Mouse (Mus musculus): Measurements from ENCODE around the gene Aptx.

The Aptx gene

DNA sequence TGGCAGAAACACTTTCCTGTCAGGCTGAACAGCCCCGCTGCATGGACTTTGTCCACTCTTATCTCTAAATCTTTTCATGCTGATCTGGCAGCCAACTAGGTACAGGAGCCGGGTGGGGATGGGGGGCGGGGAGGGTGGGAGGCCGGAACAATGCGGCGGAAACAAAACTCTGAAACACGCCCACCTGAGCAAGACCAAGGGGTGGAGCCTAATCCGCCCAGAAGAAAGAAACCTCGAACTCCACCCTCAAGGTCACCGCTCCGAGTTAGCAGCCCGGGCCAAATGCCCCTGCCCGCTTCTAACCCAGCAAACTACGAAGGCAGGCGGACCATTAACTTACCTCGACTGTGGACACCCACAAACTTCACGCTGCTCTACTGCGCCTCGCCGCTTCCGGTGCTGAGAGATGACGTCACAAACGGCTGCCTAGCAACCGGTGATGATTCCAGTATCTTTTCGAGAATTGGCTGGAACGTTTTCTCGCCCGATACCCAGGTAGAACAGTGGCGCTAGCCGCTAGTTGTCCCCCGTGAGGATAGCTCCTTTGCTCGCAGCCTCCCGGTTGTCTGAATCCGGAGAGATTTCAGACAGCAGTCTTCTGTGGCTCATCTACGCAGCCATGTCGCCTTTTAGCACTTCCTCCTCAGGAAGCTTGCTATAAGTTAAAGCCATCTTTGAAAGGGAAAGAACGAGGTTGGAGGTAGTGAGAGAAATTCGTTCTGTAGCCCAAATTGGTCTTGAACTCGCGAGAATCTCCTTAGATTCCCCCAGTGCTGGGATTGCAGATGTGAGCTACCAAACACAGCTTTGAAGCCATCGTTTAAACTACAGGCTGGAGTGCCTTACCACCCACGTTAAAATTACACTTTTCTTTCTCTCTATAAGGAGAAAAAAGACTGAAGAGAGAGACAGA, at the start of gene Aptx:
Gene Aptx, minus strand, starts transcription at position 398 of the 913 bp plus-strand sequence.
- peak; percentile 97 for DNase-seq (ENCODE audit: low read depth, low spot score)

- DNase-seq (ENCODE audit: low read depth, low spot score), result no peak
Measured at GRCm38 (mm10) chr4:40735351-40735750, 32.4 kb upstream of the Aptx start.

GRCm38 (mm10) chr4:40731262-40731661, 28.3 kb upstream of the Aptx start:
- no peak for DNase-seq (ENCODE audit: low read depth, low spot score)

DNA sequence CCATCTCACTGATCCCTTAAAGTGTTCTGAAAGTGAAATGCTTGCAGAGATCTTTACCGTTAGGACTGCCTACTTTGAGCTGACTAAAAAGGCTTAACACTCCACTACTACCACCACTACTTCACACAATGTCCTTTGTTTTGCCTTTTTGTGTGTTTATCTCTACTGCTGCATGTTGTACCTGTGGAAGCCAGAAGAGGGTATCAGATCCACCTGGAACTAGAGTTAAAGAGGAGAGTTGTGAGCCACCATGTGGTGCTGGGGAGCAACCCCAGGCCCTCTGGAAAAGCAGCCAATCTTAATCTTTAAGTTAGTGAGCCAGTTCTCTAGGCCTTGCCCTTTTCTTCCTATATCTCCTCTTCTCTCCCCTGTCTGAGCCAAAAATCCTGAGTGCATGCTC, 24.3 kb upstream of the Aptx start:
- DNase-seq (ENCODE audit: low read depth, low spot score), result peak; percentile 45

GRCm38 (mm10) chr4:40725554-40725953, 22.6 kb upstream of the Aptx start:
- no peak for DNase-seq (ENCODE audit: low read depth, low spot score)

DNA sequence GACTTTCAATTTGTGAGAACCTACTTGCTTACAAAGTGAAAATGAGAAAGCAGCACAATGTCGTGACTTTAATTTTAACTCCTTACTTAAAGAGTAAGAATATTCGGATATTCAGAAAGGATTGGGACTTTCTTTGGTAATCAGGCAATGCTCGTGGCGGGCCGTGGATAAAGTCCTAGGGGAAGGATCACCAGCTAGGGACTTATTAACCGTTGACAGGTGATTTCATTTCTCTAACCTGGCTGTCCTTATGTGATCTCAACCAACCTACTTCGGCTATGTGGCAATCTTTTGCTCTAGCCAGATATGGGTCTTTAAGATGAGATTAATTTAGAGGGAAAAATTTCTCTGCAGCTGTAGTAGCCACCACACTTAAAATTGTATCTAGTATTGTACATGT, 22.1 kb upstream of the Aptx start:
- DNase-seq (ENCODE audit: low read depth, low spot score), result no peak

DNA sequence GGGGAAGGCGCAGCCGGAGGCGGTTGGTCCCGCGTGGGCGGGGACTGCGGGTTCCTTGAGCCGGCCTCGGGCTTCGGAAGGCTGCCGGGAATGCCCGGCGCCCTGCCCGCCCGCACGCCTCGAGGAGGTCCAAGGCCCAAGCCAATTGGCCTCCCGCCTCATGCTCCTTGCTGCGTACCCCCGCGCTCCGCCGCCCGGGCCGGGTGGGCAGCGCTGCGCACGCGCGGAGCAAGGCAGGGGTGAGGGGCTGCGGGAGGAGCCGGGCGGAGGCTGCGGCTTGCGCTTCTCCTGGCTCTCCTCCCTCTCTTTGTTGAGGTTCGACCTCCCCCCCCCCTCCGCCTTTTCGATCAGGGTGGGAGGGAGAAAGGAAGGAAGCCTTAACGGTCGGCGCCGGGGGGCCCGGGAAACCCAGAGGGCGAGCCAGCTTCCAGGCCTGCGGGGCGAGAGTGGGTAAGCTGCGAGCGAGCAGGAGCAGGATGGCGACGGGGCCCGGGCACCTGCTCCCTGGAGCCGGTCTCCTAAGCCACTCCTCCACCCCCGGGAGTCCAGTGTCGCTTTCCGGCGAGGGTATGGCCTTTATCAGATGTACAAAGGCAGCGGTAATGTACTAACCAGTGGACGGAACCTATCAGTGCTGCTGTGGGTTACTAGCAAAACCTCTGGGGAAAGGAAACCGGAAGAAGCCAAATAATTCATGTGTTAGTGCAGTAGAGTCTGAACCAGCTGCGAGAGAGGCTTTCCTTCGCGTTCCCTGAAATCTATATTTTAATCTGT, 19.9 kb upstream of the Aptx start:
- peak; percentile 87 for DNase-seq (ENCODE audit: low read depth, low spot score)

DNA sequence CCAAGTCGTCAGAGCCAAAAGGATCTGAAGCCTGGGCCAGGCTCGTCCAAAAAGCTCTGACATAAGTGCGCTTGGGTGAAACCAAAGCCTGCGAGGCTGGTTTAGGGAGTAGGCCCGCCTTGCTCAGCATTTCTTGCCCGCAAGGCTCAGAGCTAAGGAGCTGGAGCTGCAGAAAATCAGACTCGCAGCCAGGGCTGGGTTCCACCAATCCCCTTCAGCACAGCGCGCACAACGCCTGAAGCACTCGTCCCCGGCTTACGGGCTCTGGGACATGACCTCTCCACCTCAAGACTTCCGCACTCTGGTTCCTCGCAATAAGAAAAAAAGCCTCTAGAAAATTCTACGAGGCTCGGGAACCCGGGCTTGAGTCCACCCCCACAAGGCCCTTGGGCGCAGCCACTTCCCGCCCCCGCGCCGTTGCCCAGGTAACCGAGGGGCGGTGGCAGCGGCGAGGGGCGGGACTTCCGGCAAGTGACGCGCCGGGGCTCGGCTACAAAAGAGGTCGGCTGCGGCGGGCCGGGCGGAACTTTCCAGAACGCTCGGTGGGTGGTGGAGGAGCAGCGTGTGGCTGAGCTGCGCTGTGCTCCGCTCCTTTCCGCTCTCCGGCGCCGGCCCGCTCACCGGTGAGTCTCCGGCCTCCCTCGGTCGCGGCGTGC, 19.1 kb upstream of the Aptx start, which contains the start of gene Dnaja1:
Gene Dnaja1, plus strand, starts transcription at position 140 of the 656 bp plus-strand sequence.
- peak; percentile 98 for DNase-seq (ENCODE audit: low read depth, low spot score)

- DNase-seq (ENCODE audit: low read depth, low spot score), result peak; percentile 82
Measured at GRCm38 (mm10) chr4:40720910-40721309, 17.9 kb upstream of the Aptx start.

GRCm38 (mm10) chr4:40717141-40717540, 14.1 kb upstream of the Aptx start:
- DNase-seq (ENCODE audit: low read depth, low spot score), result no peak

DNA sequence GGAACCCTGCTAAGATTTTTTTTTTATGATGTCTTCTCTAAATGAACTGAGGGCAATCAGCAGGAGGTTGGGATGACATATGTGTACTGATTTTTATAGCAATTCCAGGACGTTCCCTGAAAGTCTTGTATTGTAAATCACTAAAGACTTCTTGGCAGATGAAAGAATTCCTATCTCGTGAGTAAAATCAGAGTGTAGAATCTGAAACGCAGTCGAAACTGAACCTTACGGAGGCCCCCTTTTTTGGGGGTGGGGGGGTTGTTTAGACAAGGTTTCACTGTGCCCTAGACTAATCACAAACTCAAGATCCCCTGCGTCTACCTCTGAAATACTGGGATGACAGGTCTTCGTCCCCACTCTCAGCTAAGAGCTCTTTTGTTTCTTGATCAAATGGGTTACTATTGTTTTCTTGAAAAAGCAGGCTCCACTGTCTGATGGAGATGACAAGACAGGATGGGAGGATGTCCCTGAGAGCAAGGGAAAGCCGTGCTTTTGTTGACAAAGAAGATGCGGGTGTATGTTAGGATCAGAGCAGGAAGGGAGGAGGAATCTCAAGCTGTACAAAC, 799 bp upstream of the Aptx start:
- DNase-seq (ENCODE audit: low read depth, low spot score), result no peak

DNA sequence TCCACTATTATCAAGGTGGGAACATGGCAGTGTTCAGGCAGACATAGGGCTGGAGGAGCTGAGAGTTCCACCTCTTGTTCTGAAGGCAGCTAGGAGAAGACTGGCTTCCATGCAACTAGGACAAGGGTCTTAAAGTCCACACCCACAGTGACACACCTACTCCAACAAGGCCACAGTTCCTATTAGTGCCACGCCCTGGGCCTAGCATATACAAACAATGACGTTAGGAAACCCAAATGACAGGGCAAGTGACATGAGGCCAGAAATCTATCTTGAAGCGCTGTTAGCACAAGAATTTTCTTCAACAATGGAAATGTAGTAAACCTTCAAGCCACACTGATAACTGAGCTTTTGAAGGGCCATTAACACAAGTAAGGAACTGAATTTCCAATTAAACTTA, 1.2 kb downstream of the Aptx start:
- DNase-seq (ENCODE audit: low read depth, low spot score), result no peak

DNA sequence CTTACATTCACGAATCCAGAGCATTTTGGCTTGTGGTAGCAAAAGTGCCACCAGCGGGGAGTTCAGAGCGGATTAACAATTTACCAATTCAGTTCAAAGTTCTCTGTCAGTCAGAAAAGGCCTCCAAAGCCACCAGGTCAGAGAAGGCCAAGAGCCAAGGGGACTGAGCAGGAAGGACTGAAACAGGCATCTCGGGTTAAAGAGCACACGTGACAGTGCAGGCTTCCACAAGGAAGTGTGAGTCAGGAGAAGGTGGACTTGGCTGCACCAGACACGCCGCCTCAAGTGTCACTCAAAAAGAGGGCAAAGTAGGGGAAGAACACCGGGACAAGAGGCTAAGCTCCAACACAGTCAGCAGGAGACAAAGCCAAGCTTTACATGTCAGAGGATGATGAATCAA, 2.8 kb downstream of the Aptx start:
- no peak for DNase-seq (ENCODE audit: low read depth, low spot score)

DNA sequence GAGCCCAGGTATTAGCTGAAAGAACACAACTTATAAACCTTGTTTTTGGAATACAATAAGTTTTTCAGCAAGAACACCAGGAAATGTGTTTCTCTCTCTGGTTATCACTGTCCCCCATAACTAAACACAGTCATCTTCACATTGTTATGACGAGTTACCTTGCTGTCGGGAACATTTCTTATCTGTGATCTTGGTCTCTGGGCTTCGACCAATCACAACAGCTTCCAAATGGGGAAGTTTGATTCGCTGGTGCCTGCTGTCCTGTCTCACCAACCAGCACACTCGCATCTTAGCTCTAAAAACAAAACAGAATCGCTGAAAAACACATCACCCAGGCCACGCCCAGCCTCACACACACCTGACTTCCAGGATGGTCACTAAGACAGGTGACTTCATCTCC, 5.9 kb downstream of the Aptx start:
- no peak for DNase-seq (ENCODE audit: low read depth, low spot score)

GRCm38 (mm10) chr4:40691100-40691499, 11.9 kb downstream of the Aptx start:
- no peak for DNase-seq (ENCODE audit: low read depth, low spot score)

DNA sequence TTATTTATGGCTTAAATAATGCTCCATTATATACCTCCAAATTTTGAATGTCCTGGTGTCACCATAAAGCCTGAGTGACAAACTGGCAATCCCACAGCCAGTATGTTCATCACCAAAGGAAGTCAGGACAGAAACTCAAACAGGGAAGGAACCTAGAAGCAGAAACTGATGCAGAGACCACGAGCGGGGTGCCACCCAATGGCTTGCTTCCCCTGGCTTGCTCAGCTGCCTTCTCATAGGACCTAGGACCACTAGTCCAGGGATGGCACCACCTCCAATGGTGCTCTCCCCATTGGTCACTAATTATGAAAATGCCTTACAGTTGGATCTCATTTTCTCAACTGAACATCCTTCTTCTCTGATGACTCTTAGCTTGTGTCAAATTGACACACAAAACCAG, 19.7 kb downstream of the Aptx start:
- DNase-seq (ENCODE audit: low read depth, low spot score), result no peak

DNA sequence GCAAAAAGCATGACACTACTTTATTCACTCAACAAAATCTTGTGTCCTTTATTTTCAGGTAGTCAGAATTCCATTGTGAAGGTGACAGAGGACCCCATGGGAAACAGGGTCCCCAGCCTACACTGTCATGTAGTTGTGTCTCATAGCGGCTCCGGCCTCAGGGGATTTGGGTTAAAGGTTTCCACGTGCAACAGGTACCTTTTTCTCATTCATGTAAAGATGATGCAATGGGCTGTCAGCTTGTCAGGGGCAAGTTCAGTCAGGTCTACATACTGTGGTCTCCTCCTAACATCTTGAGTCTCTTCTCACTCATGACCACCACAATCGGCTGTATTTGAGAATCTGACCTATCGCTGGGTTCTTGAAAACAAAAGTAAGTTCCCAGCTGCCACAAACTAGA, 20.6 kb downstream of the Aptx start:
- DNase-seq (ENCODE audit: low read depth, low spot score), result no peak

DNA sequence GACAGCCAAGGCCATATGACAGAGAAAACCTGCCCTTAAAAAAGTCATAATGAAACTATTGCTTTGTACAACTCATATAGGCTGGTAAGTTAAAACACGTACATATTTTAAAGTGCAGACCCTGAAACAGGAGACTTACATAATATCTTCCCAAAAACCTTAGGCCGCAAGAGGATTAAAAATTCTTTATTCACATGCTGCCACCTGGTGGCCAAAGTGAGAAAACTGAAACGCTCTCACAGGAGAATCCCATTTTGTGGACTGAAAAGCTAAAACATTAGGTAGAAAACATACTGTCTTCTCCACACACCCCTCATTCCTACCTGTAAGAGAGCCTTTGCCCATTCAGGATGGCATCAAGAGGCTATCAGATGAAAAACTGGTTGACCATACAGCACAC, 21.1 kb downstream of the Aptx start:
- peak; percentile 63 for DNase-seq (ENCODE audit: low read depth, low spot score)

- peak; percentile 90 for DNase-seq (ENCODE audit: low read depth, low spot score)
Measured at GRCm38 (mm10) chr4:40680250-40680860, 22.6 kb downstream of the Aptx start.

DNA sequence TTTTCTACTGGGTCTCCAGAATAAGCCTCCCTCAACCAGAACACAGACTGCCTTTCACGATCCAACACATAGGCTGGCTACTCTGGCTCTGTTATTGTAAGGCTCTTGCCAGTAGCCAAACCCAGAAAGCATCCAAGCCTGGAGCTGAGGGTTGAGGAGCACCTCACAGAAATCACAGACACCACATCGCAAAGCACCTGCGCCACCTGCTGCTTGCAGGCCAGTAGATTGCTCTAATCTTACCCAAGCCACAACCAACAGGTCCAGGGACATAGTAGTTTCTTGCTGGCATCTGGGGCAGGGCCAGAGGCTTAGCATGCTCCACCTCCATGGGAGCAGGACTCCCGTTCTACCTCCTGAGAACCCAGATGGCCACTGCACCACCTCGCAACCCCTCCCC, 25.9 kb downstream of the Aptx start:
- no peak for DNase-seq (ENCODE audit: low read depth, low spot score)

GRCm38 (mm10) chr4:40676338-40676737, 26.7 kb downstream of the Aptx start:
- DNase-seq (ENCODE audit: low read depth, low spot score), result no peak

Data from CD4-positive, CD25-positive, alpha-beta regulatory T cell, adult 2 months (primary cell).